Mouse (Mus musculus): ENCODE data around the gene Arsg.

DNA sequence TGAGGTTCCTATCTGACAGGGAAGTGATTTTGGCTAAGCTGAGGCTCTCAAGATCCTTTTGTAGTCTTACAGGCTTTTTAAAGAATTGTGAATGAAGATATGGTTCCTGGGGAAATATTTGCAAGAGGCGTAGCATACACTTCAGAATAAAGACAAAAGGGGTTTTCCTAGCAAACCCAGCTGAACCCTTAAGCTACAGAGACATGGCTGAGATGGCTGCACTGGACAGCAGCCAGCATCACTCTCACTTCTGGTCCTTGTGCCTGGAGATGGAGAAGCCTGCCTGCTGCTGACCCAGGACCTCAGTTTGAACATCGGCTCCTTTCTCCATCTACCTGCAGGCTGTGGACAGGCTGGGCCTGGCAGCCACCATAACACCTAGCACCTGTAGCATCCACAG is 101.4 kb downstream of the Arsg start:
- TF ChIP-seq CTCF (IDR thresholded peaks at IDR 0.05; ENCODE audit: control insufficient read depth, insufficient read depth, insufficient read length), result no peak
- no peak for TF ChIP-seq MYOG (IDR thresholded peaks at IDR 0.05; ENCODE audit: control insufficient read depth, extremely low read depth, insufficient read length)
- no peak for TF ChIP-seq USF1 (IDR thresholded peaks at IDR 0.05; ENCODE audit: low read depth)
